Mouse (Mus musculus) T-cell, adult 2 months (primary cell): Measurements from ENCODE around the gene Agbl4.

Experiments
- DNase-seq: peaks from one replicate; pipeline ENCODE4 v3.0.0; 2022; ENCODE audit warnings: low spot score

Gene Agbl4

DNA sequence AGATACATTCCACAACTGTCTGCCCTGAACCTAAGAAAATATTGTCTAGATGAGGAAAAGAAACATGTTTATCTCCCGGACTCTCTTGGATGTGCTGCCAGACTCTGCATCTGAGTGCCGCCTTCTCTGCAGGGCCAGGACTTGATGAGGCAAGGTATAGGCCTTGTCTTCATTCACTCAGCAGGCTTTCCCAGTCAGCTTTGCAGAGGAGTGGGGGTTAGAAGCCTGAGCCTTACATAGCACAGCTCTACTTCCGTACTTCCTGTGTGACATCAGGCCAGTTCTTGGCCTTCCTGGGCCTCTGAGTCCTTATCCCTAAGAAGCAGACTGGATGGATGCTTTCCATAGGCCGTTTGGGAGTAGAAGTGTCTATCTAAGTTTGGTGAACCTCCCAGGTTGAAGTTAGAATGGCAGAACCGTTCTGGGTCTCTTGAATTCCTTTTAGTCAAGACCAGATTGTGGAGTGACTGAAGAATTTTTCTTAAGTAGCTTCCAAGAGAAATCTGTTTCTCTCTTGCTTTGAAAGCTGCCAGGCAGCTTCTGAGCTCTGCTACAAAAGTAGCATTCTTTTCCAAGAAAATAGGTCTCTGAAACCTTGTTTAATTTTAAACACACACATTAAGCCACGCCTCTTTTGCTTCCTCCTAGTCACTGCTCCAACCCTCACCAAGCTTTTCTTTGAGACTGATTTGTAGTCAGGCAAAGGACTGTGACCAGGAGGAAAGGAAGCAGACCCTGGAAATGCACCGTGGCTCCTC lies 1052.2 kb downstream of the Agbl4 start:
- DNase-seq, result no peak

DNA sequence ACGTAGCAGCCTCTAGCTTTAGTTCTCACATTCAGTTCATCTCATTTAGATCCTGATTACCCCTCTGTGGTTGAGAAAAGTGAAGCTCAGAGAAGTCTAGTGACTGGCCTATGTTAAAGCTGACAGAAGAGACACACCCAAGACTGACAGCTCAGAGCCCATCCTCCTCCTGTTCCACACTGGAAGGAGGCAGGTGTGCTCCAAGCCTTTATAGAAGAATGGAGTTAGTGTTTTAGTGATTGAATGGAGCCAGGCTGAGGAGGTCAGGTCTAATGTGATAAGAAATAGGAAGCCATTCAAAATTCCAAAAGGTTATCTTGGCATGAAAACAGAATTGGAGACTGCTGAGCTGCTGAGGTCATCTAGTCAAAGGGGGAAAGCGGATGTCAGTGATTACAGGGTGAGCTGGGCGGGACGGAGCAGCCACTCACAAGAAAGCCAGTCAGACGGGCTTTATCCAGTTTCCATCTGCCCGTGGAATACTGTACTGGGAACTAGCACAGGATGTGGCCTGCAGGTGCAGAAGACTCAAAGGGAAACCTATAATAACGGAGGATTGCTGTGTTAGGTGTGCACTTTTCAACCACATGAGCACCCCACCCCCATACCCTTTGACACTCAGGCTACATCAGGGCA lies 1053.9 kb downstream of the Agbl4 start:
- no peak for DNase-seq

DNA sequence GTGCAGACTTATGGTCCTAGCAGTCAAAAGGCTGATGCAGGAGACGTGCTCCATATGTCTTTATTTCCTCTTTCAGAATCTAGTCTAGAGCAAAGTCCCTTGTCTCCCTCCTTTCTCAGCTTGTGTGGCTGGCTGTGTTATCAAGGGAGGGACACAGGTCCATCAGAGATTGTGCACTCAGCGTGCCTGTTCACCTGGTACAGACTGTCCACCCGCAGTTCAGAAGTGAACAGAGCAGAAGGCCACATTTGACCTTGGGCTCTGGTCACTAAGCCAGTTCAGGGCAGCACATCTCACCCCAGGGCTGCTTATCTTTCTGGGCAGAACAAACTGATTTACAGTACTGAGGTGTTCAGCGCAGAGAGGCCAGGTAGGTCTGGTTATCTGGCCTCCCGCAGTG lies 1054.7 kb downstream of the Agbl4 start:
- DNase-seq, result no peak

DNA sequence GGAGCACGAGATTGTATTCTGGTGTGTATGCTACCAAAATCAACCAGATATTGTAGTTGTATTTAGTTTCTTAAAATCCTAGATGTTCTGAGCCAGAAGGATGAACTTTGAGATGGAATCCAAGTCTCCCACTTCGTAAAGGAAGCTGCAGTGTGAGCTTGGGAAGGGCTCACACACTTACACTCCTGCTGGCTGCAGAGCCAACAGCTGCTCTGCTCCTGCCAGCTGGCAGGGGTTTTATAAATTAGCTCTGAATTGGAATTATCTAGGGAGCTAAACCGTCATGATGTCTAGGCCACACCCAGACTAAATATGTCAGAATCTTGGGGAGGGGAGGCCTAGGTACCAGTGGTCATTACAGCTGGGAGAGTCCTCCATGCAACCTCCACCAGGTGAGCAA lies 1055.8 kb downstream of the Agbl4 start:
- no peak for DNase-seq

DNA sequence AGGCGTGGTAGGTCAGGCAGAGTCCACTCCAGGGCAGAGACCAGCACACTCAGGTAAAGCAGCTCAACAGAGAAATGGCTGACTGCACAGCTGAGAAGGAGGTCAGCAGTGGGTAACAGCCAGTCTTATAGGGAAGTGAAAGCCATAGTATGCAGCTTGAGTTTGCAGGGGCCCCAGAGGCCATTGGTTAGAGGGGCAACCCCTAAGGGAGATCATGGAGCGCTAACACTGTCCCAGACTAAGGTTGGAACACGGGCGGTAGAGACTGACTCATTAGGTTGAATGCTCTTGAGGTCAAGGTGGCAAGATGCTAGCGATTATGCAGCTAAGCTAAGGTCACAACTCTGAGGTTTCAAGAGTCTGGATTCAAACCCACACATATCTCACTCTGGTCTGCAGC lies 1058.2 kb downstream of the Agbl4 start:
- no peak for DNase-seq

DNA sequence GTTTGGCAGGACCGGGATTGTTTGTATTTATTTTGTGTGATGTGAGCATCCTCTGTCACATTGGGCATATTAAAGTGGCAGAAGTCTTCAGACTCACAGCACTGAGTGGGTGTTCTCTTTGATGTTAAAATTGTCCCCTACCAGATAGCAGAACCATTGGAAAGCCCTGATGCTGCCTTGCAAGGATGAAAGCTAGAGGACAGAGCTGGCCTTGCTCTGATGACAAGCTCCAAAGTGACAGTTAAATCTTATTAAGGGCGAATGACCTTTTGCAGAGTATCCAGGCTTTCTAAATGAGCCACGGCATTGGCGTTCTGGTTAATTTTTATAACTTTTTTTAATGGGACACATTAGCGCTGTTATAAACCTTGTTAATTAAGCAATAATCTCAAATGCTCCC lies 1060.1 kb downstream of the Agbl4 start:
- no peak for DNase-seq

DNA sequence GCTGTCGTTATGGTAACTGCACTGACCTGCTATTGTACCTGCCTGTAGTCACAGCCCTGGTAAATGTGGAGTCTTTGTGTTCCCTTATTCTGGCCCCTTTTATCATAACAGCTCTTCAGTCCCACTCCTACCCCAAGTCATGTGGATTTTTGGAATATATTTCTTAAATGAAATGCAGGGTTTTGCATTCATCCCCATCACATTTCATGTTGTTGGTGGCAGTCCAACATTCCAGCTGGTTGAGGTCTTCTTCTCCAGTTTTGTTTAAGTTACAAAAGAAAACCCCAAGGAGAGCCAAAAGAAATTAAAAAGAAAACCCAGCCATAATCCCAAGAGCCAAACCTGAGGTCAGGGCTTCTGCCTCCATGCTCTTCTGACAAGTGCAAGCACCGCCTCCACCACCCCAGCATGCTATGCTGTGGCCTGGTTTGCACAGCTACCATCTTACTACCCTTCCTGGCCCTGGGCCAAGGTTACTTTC lies 1069.9 kb downstream of the Agbl4 start:
- no peak for DNase-seq

DNA sequence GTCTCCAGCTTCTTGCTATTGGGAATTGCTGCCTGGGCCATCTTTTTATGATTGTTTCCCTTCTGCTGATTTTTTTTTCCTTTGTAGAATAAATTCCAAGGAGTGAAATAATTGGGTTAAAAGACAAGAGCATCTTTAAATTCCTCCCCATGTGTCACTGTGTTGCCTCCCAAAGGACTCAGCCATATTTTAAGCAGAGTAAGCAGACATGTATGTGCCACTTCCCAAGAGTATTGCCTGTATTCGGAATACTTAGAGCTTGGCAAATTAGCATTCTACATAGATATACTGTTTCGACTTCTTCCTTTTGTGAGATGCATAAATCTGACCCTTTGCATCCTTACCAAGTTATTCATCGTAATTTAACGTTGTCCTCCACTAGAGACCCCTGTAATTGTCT lies 1070.3 kb downstream of the Agbl4 start:
- no peak for DNase-seq

DNA sequence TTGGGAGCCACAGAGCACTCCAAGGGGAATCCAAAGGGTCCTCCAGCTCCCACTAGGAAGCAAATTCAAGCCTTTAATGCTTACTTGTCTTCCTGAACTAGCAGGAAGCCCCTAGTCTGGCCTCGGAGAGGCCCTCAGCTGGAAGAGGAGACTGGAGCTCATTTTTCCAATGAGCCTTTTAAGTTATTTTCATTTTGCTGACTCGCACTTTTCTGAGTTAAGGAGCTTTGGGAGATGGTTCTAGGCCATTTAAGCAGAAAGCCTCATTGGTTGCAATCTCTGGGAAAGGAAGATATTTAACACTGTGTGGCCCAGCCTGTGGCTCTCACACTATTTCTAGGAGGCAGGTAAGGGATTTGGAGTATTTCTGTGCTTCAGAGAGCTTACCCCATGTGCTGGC lies 1072.4 kb downstream of the Agbl4 start:
- no peak for DNase-seq

DNA sequence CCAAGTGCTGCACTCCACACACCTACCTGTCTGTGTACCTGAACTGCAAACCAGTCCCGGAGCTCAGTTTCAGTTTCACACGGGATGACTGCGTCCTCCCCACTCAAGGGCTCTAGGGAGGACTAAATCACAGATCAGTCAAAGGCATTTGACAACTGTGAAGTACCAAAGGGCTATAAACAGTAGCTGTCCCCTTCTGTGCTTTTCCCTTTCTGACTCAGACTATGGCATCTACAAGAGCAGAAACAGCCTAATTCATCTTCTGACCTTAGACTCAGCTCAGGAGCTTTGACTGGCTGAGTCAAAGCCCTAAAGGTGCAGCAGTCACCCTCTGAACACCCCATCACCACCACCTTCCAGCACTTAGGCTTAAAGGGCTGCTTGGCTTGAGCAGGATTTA lies 1074.3 kb downstream of the Agbl4 start:
- DNase-seq, result no peak

DNA sequence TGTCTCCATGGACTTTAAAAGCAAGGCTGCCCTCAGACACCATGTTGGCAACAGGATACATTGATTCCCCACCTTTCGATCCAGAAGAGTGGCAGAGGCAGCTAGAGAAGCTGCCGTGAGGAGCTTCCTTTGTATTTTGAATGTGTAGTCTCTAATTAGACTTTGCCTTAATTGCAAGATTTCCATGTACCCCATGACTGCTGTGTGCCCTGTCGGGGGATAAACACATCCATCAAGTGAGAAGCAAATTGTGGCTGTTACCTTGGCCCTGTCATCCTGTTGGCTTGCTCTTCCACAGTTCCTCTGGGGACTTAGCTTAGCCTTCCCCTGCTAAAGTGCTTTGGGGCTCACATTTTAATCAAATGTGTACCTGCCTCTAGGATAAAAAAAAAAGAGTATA lies 1075.0 kb downstream of the Agbl4 start:
- DNase-seq, result no peak

DNA sequence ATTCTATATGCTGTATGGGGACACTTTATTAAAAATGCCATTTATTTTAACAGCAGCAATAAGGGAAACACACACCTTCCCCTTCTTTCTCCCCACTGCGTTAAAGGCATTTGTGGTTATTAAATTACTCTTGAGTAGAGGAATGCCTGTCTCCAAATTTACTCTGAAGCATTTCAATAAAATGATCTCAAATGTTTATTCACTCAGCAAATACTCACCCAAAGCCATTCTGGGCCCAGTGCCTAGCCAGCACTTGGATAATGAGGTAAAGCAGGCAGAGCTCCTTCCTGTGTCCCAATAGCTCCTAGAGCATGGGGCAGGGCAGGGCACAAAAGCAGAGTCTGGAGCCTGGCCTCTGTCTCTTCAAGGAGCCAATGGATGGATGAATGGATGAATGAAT lies 1075.6 kb downstream of the Agbl4 start:
- DNase-seq, result no peak

DNA sequence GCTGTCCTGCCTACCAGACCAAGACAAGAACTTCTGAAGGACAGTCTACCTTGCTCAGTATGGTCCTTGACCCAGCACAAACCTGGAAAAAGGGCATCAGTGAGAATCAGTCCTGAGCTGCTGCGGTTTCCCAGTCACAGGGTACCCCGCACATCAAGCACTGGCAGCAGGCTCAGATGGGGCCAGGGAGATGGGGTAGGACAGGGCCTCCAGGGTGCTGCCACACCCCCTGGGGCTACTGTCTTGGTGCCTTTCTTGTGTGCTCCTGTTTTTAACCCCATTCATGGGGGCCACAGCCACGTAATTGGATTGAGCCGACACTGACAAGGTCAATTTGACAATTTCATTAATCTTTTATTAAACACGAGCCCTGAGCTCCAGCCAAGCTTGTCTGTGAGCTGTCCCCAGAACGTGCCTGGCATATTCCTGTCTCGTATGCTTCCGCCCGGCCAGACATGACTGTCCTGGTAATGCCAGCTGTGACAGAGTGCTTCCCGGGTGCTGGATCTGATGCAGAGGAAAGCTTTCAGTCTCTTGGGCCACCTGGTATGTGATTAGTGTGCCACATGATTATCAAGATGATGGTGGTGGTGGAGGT lies 1078.0 kb downstream of the Agbl4 start:
- no peak for DNase-seq

DNA sequence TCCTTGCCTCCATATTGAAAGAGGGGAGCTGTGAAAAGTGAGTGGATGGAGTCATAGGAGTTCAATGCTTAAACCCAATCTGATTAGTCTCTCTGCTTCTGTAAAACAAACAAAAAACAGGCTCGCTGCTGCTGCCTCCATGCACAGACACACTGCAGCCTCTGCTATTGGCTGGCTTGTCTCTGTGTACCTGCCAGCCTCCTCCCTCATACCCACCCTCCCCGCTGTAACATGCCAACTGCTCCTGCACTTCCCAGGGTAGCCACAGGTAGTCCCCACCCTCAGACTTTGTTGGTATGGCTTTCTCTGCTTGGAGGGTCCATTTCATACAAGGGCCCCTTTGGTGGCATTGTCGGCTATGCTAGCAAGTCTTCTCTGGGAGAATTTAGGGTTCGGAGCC lies 1080.0 kb downstream of the Agbl4 start:
- DNase-seq, result no peak

DNA sequence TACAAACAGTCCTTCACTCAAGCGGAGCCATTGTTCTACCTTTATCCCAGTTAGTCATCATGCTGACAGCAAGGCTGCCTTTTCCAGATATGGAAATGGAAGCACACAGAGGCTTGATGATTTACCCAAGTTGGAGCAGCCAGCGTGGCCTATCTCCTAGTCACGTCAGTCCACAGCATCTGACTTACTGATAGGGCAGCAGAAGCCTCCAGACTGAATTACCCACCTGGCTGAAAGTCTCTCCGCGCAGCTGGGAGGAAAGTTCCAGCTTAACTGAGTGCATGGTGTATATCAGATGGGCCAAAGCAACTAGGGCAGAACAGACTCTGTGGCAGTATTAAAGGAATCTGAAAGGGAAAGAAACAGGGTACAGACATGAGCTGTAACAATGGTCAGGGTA lies 1086.0 kb downstream of the Agbl4 start:
- DNase-seq, result no peak

DNA sequence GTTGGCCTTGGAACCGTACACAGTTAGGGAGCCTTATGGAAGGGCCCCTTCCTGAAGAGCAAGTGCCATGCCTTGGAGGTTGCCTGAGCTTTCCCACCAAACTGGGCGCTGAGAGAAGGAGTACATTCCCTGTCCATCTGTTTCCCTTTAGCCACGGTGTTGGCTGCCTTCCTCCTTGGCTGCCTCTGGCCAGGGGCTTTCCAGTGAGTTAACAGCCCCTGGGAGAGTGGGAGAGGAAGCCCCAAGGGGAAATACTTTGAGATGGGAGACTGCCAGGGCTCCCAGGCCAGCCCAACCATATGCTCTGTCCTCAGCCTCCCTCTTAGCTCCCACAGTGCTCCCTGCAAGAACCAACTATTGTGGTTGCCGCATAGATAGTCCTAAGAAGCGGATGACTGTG lies 1087.7 kb downstream of the Agbl4 start:
- no peak for DNase-seq

DNA sequence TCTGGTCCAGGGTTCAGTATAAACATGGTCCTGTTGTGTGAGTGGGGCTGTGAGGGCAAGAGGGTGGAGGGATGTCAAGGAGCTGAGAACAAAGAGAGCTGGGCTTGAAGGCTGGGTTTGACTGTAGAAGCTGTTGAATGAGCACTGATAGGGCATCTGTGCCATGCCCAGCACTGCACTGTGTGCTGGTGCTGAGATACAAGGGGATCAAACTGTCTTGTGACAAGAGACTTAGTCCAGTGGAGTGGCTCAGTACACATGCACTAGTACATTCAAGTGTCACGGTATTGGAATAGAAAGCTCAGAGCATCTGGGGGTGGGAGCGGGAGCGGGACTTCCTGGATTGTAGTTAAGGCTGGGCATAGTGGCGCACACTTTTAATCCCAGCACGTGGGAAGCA lies 1088.7 kb downstream of the Agbl4 start:
- no peak for DNase-seq

DNA sequence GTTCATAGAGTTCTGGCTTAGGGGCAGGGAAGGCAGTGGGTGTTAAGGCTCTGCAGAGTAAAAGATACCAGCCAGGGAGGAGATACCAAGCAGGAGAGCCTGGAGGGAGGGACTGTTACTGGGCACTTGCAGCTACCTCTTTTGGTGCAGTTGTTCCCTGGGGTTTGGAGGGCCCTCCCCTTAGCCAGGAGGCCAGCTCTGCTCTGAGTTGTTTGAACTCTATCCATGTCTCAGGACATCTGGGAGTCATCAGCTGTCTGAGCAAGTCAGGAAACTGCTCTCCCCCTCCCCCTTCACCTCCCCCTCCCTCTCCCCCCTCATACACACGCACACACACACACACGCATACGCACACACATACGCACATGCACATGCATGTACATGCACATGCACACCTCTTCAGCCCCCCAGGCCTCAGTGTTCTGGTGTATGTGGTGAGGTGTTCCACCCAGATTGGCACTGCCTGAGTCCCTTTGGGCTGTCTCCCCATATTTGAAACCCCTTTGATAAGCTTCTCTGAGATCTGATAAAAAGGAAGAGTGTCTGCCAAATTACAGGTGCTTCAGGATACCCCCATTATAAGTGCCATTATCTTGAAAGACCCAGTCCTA lies 1089.9 kb downstream of the Agbl4 start:
- no peak for DNase-seq

DNA sequence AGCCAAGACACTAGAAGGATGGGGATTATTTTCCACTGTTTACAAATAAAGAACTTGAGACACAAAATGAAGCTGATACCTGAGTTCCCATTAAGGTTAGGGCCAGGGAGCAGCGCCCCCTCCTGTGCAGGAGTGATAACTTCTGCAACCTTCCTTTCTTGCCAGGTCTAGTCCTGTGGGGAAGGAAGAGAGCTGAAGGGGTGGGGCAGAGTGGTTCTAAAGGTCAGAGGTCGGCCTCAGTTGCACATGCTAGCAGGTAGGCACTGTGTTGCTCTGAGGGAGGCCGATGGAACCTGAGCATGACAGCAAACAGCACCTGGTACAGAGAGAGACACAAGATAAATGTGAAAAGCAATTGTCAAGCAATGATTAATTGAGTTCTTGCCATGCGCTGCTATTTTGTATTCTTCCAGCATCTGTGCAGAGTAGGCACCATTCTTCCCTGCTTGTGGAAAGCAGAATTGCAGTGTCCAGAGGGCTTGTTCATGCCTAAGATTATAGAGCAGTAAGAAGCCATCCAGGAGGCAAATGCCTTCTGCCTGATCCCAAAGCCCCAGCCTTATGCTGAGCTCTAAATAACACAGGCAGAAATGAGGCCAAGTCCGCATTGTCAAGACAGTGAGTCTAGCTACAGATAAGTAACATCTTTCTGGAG lies 1096.4 kb downstream of the Agbl4 start:
- no peak for DNase-seq

DNA sequence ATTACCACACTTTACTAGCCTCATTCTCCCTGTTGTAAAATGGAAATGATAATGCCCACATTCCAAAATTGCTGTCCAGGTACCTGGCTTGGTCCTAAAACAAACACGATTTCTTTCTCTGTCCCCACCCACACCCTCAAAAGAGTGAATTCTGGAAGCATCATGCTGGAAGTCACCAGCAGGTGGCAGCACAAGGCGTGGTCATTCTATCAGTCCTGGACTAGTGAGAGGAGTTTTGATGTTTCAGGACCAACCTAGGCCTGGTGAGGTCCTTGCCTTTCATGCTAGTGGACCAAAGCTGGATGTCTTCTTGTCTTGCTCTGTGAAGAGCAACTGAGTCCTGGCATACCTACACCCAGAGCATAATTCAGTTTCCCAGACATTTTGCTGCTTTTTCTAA lies 1098.5 kb downstream of the Agbl4 start:
- DNase-seq, result peak; percentile 1

DNA sequence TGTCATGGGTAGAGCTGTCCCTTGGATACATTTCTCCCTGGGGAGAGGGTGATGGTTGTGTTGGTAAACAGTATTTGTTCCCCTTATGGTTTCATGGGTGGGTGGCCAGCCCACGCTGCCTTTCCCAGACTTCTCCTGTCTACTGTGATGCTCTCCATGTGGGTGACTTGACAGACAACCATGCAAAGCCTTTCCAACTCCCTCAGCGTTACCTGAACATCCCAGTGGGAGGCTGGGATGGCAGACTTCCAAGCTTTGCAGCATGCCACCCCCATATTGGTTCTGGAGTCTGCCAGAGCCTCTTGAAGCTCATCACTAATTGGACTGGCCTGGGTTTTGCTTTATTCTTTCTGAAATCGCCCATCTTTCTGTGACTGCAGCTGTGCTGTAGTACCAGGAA lies 1101.3 kb downstream of the Agbl4 start:
- no peak for DNase-seq

DNA sequence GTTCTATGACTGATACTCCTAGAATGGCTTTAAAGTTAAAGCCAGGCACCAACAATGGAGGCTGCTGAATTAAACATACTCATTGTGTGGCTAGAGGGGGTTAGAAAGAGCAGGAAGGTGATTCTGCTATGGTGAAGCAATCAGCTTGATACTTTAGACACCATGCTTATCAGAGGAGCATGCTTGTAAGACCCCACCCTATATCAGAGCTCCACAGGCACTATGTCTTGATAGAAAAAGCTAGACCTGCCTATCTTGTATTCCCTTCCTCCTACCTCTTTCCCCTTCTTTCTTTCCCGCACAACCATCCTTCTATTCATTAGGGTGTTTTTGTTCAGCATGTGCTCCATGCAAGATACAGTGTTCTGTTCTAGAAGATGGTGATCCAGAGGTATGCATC lies 1104.0 kb downstream of the Agbl4 start:
- DNase-seq, result no peak
